Mouse (Mus musculus) liver, postnatal 0 days (tissue): ENCODE results near the gene Pepd. TPM values are rescaled to one million over a fixed set of nuclear protein-coding genes. Genes with fewer than 3 reads are reported as not detected.

ENCODE experiments used
- ATAC-seq: fragments of 200-750 bp; cut with Nextera tagmentation; 2 replicates; pipeline ENCODE4 v1.8.0; 2017; ENCODE audit warnings: mild to moderate bottlenecking, moderate library complexity
- DNase-seq: peaks from one replicate; pipeline ENCODE4 v3.0.0-alpha.2; 2016
- H3K27ac ChIP-seq: fragments of 300-500 bp; sonication (generic); 2 replicates; pipeline ENCODE4 v1.5.1; 2014; ENCODE audit warnings: antibody characterized with exemption, moderate library complexity, mild to moderate bottlenecking, low read depth
- H3K27me3 ChIP-seq: fragments of 300-500 bp; sonication (generic); 2 replicates; pipeline ENCODE4 v1.6.1; 2014; ENCODE audit warnings: low read length, control low read depth, mixed read lengths; ENCODE audit not compliant: insufficient read depth
- H3K36me3 ChIP-seq: fragments of 300-500 bp; sonication (generic); replicated peaks from 2 replicates; pipeline ENCODE4 v1.6.1; 2014; ENCODE audit warnings: mild to moderate bottlenecking, control low read depth, low read length, moderate library complexity, mixed read lengths; ENCODE audit not compliant: insufficient read depth
- H3K4me1 ChIP-seq: fragments of 300-500 bp; sonication (generic); 2 replicates; pipeline ENCODE4 v1.6.1; 2014; ENCODE audit warnings: antibody characterized with exemption, mild to moderate bottlenecking, control low read depth; ENCODE audit not compliant: insufficient read depth
- H3K4me2 ChIP-seq: fragments of 300-500 bp; sonication (generic); 2 replicates; pipeline ENCODE4 v1.6.1; 2014; ENCODE audit warnings: low read depth, mild to moderate bottlenecking, low read length, moderate library complexity, mixed read lengths
- H3K4me3 ChIP-seq: fragments of 300-500 bp; sonication (generic); 2 replicates; pipeline ENCODE4 v1.5.1; 2014; ENCODE audit warnings: low read depth, low read length
- H3K9ac ChIP-seq: fragments of 300-500 bp; sonication (generic); replicated peaks from 2 replicates; pipeline ENCODE4 v1.6.1; 2014; ENCODE audit warnings: mild to moderate bottlenecking, moderate library complexity
- H3K9me3 ChIP-seq: fragments of 300-500 bp; sonication (generic); 2 replicates; pipeline ENCODE4 v1.6.1; 2016; ENCODE audit warnings: mild to moderate bottlenecking, control low read depth, low read length, mixed read lengths
- CTCF ChIP-seq: sonication (generic); IDR thresholded peaks from 2 replicates; pipeline ENCODE4 v1.5.1; 2016; ENCODE audit warnings: antibody characterized with exemption, low read depth
- EP300 ChIP-seq: IDR thresholded peaks from 2 replicates; pipeline ENCODE4 v1.6.1; 2016; ENCODE audit warnings: antibody characterized with exemption, low read depth, mild to moderate bottlenecking
- WGBS: fragments of 180-500 bp; shearing (Covaris S2); extraction: QIAGEN DNeasy Blood & Tissue Kit; methylation state at CpG from one replicate; pipeline ENCODE4 v1.1.7; 2014; ENCODE audit not compliant: insufficient replicate concordance; 5-methylcytosine and 5-hydroxymethylcytosine counted together
- microRNA-seq: library from miRNA; unstranded; fragments of <30 nt; microRNA quantifications from one replicate; pipeline ENCODE4, GENCODE M21; 2016
- polyA plus RNA-seq: library from polyadenylated mRNA; unstranded; fragments of >200 nt; fragmentation: Nextera tagmentation; extraction: Ambion mirVana; gene quantifications from 2 replicates; pipeline ENCODE4 v1.2.1, GENCODE M21; 2015

Gene Pepd
- polyA plus RNA-seq, 1 experiment from 2014 or later = 30.2 TPM

DNA sequence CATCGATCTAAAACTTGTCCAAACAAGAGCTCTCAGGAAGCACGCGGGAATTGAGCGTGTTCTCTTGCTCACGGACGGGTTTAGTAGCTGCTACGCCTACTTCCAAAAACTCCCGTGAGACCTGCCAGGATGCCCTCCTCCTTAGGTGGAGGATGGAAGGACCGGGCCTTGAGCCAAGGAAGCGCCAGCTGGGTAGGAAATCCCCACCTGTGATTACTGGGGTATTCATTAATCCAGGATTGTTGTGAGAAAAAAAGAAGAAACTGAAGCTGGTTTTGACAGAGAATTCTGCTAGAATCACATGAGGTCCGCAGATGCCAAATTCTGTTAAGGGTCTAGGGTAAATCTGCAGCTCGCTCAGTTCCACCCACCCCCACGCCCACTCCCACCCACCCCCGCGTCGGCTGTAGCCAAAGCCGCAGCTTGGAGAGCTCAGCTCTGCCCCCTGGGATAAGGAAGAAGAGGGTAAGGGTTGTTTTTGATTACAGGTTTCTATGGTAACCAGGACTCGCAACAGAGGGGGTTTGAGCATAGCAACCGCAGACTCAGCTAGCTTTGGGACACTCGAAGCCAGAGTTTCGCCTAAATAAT, 174.2 kb downstream of the Pepd start:
- 0 out of 2 replicates have a peak overlapping the region, but pooled peaks have one; percentile 21 for H3K4me3 ChIP-seq
- TF ChIP-seq EP300 = no peak
- TF ChIP-seq CTCF = 0 out of 2 replicates have a peak, but pooled peaks have one; percentile 14

GRCm38 (mm10) chr7:35090550-35090949, 178.4 kb downstream of the Pepd start:
- Histone ChIP-seq H3K4me2 (no peak overlapping the region), H3K4me3 (no peak overlapping the region), H3K27me3 (no peaks in the 10 kb centered on the region), H3K36me3 (no peaks in the 10 kb centered on the region), H3K9me3 (no peaks in the 10 kb centered on the region), H3K27ac (peak overlapping the region; percentile 82), H3K9ac (no peak overlapping the region), H3K4me1 (peaks cover 4% of the 10 kb centered on the region; the same call in 1 of the 2 replicates)
- DNase-seq = no peak
- TF ChIP-seq EP300 (peak; percentile 91), CTCF (no peak)
- peak; percentile 86 for ATAC-seq
- 54% methylated on average over 5 of the region's 5 CpGs for WGBS

More for the DNA sequence above, 174.2 kb downstream of the Pepd start:
- H3K36me3 ChIP-seq = no peaks in the 10 kb centered on the region
- no peaks in the 10 kb centered on the region for H3K9me3 ChIP-seq
- H3K27ac ChIP-seq = peak overlapping the region; percentile 69
- peak overlapping the region; percentile 63 for H3K4me2 ChIP-seq
- WGBS = 2% methylated on average over 21 of the region's 21 CpGs
- ATAC-seq = peak; percentile 68
- H3K27me3 ChIP-seq = no peaks in the 10 kb centered on the region
- peaks cover 6% of the 10 kb centered on the region; the same call in 1 of the 2 replicates for H3K4me1 ChIP-seq
- DNase-seq = peak; percentile 52
- H3K9ac ChIP-seq = 0 out of 2 replicates have a peak overlapping the region, but pooled peaks have one; percentile 4

Small RNA genes lying within 50 kb of the gene (microRNA-seq; reads per million reads assigned to microRNA genes)
- not detected for gene Gm25033

Other genes starting within 250 kb of the Pepd start
- 0.21 and 0.47 TPM in 2 replicates for gene Chst8, start 99.7 kb upstream of the Pepd start, polyA plus RNA-seq
- gene Cebpg, start 144.2 kb downstream of the Pepd start, polyA plus RNA-seq = 30.8 and 35.2 TPM in 2 replicates
- 20.2 and 34.0 TPM in 2 replicates for gene Cebpa, start 206.9 kb downstream of the Pepd start, polyA plus RNA-seq